Mouse (Mus musculus) left cerebral cortex, postnatal 10 days (tissue): ENCODE data around the gene Tiam1. TPM values are rescaled to one million over a fixed set of nuclear protein-coding genes. Genes with fewer than 3 reads are reported as not detected.

ENCODE experiments used
- DNase-seq, 2 experiments: peaks; one replicate each; pipeline ENCODE4 v3.0.0; 2021 to 2022; ENCODE audit warnings: low spot score in 2 of 2, mixed read lengths in 1 of 2; ENCODE audit errors: extremely low spot score in 1 of 2
- intact Hi-C: fragments of 180-260 bp; cut with DNase I; formaldehyde crosslinking; loops from one replicate; pipeline ENCODE4 v1.15.1; 2025
- total RNA-seq, 2 experiments: library from RNA; stranded (reverse); gene quantifications; 2 replicates each; pipeline ENCODE4 v1.2.3; 2021

Tiam1 gene
- total RNA-seq, 2 experiments from 2014 or later: 84.7 to 95.1 TPM

- intact Hi-C loops: no loop called here
- DNase-seq: no peak
Observed at GRCm38 (mm10) chr16:90027886-90028285, 115.7 kb downstream of the Tiam1 start.

- intact Hi-C loops: no loop called here
- DNase-seq: no peak
Observed at GRCm38 (mm10) chr16:90025526-90026172, 117.9 kb downstream of the Tiam1 start.

- DNase-seq: no peak
- intact Hi-C loops: no loop called here
Observed at GRCm38 (mm10) chr16:90023665-90024010, 119.9 kb downstream of the Tiam1 start.

GRCm38 (mm10) chr16:90022932-90023664 is 120.5 kb downstream of the Tiam1 start:
- intact Hi-C loops: no loop called here
- peak in 1 of 2 experiments; percentile 10 for DNase-seq

GRCm38 (mm10) chr16:90016046-90016445 is 127.5 kb downstream of the Tiam1 start:
- no peak for DNase-seq
- intact Hi-C loops: no loop called here

GRCm38 (mm10) chr16:90014596-90014995 is 129.0 kb downstream of the Tiam1 start:
- intact Hi-C loops: no loop called here
- DNase-seq: no peak

GRCm38 (mm10) chr16:90011521-90012181 is 131.9 kb downstream of the Tiam1 start:
- peak in 1 of 2 experiments; percentile 71 for DNase-seq
- intact Hi-C loops: no loop called here

- no peak for DNase-seq
- intact Hi-C loops: no loop called here
Observed at GRCm38 (mm10) chr16:90008504-90008903, 135.1 kb downstream of the Tiam1 start.

GRCm38 (mm10) chr16:90007391-90007977 is 136.1 kb downstream of the Tiam1 start:
- no peak for DNase-seq
- intact Hi-C loops: no loop called here

- intact Hi-C loops: no loop called here
Observed at GRCm38 (mm10) chr16:90003556-90003955, 140.0 kb downstream of the Tiam1 start.

GRCm38 (mm10) chr16:89995155-89995554 is 148.4 kb downstream of the Tiam1 start:
- intact Hi-C loops: no loop called here
- no peak for DNase-seq

More at GRCm38 (mm10) chr16:90003556-90003955, 140.0 kb downstream of the Tiam1 start:
- no peak for DNase-seq

- no peak for DNase-seq
- intact Hi-C loops: no loop called here
Observed at GRCm38 (mm10) chr16:89993991-89994825, 149.4 kb downstream of the Tiam1 start.

GRCm38 (mm10) chr16:89993506-89993905 is 150.1 kb downstream of the Tiam1 start:
- no peak for DNase-seq
- intact Hi-C loops: no loop called here

GRCm38 (mm10) chr16:89991701-89992152 is 151.8 kb downstream of the Tiam1 start:
- intact Hi-C loops: no loop called here
- no peak for DNase-seq

GRCm38 (mm10) chr16:89990288-89990955 is 153.1 kb downstream of the Tiam1 start:
- no peak for DNase-seq
- intact Hi-C loops: no loop called here

- no peak for DNase-seq
- intact Hi-C loops: no loop called here
Observed at GRCm38 (mm10) chr16:89989816-89990215, 153.8 kb downstream of the Tiam1 start.

- intact Hi-C loops: no loop called here
- no peak for DNase-seq
Observed at GRCm38 (mm10) chr16:89986672-89987362, 156.8 kb downstream of the Tiam1 start.
